Mouse (Mus musculus): ENCODE measurements around the gene Usp53. TPM values are rescaled to one million over a fixed set of nuclear protein-coding genes. Genes with fewer than 3 reads are reported as not detected.
A peak's percentile ranks its signal among the peaks of the same experiment; 100 is the strongest.

Usp53 gene
- polyA plus RNA-seq, 1 experiment from 2014 or later = 10.3 TPM

- H3K4me2 ChIP-seq = no peak overlapping the region
- H3K9me3 ChIP-seq = no peaks in the 10 kb centered on the region
- no peaks in the 10 kb centered on the region for H3K36me3 ChIP-seq
- no peaks in the 10 kb centered on the region for H3K27me3 ChIP-seq
- ATAC-seq (ENCODE audit: insufficient number of reproducible peaks, low FRiP score, low TSS enrichment, low read depth) = no peak
- peaks cover 3% of the 10 kb centered on the region; the same call in 1 of the 2 replicates for H3K4me1 ChIP-seq
- H3K4me3 ChIP-seq = no peak overlapping the region
- H3K27ac ChIP-seq = no peak overlapping the region
- H3K9ac ChIP-seq = no peak overlapping the region
- WGBS = 70% methylated on average over 1 of the region's 1 CpGs
Measured at GRCm38 (mm10) chr3:122986386-122986785, 2.1 kb upstream of the Usp53 start.

- Histone ChIP-seq H3K9ac (peak overlapping the region; percentile 85; the same call in 1 of the 2 replicates), H3K4me1 (peaks cover 3% of the 10 kb centered on the region; the same call in 1 of the 2 replicates), H3K27ac (peak overlapping the region; percentile 97; the same call in 1 of the 2 replicates), H3K4me2 (peak overlapping the region; percentile 41), H3K36me3 (no peaks in the 10 kb centered on the region), H3K27me3 (no peaks in the 10 kb centered on the region), H3K4me3 (peak overlapping the region; percentile 68), H3K9me3 (no peaks in the 10 kb centered on the region)
- WGBS = 10% methylated on average over 13 of the region's 13 CpGs
- ATAC-seq (ENCODE audit: insufficient number of reproducible peaks, low FRiP score, low TSS enrichment, low read depth) = no peak
Measured at GRCm38 (mm10) chr3:122985183-122985944, 1.1 kb upstream of the Usp53 start.

- Histone ChIP-seq H3K9me3 (no peaks in the 10 kb centered on the region), H3K27ac (peak overlapping the region; percentile 91), H3K4me3 (peak overlapping the region; percentile 68), H3K9ac (peak overlapping the region; percentile 62), H3K4me1 (peaks cover 3% of the 10 kb centered on the region; the same call in 1 of the 2 replicates), H3K36me3 (no peaks in the 10 kb centered on the region), H3K4me2 (peak overlapping the region; percentile 66), H3K27me3 (no peaks in the 10 kb centered on the region)
- ATAC-seq (ENCODE audit: insufficient number of reproducible peaks, low FRiP score, low TSS enrichment, low read depth) = 0 out of 2 replicates have a peak, but pooled peaks have one; percentile 2
- under 1% methylated on average over 29 of the region's 30 CpGs for WGBS
Measured at GRCm38 (mm10) chr3:122983849-122984248, 461 bp downstream of the Usp53 start.

- Histone ChIP-seq H3K27me3 (no peaks in the 10 kb centered on the region), H3K4me3 (no peak overlapping the region), H3K9ac (no peak overlapping the region), H3K36me3 (no peaks in the 10 kb centered on the region; the same call in 1 of the 2 replicates), H3K27ac (no peak overlapping the region), H3K4me1 (no peaks in the 10 kb centered on the region), H3K4me2 (no peak overlapping the region), H3K9me3 (no peaks in the 10 kb centered on the region)
- 93% methylated on average over 1 of the region's 1 CpGs for WGBS
- ATAC-seq (ENCODE audit: insufficient number of reproducible peaks, low FRiP score, low TSS enrichment, low read depth) = no peak
Measured at GRCm38 (mm10) chr3:122975964-122976363, 8.3 kb downstream of the Usp53 start.

GRCm38 (mm10) chr3:122975363-122975762 lies 8.9 kb downstream of the Usp53 start:
- WGBS = 74% methylated on average over 4 of the region's 4 CpGs

GRCm38 (mm10) chr3:122974833-122975232 lies 9.5 kb downstream of the Usp53 start:
- H3K9ac ChIP-seq = no peak overlapping the region
- H3K27me3 ChIP-seq = no peaks in the 10 kb centered on the region
- H3K9me3 ChIP-seq = no peaks in the 10 kb centered on the region
- no peak overlapping the region for H3K4me3 ChIP-seq
- H3K4me2 ChIP-seq = no peak overlapping the region
- 90% methylated on average over 3 of the region's 3 CpGs for WGBS
- H3K27ac ChIP-seq = no peak overlapping the region
- no peaks in the 10 kb centered on the region for H3K4me1 ChIP-seq
- ATAC-seq (ENCODE audit: insufficient number of reproducible peaks, low FRiP score, low TSS enrichment, low read depth) = no peak
- no peaks in the 10 kb centered on the region; the same call in 1 of the 2 replicates for H3K36me3 ChIP-seq

More at GRCm38 (mm10) chr3:122975363-122975762, 8.9 kb downstream of the Usp53 start:
- H3K9me3 ChIP-seq = no peaks in the 10 kb centered on the region
- H3K9ac ChIP-seq = no peak overlapping the region
- H3K4me1 ChIP-seq = no peaks in the 10 kb centered on the region
- H3K27ac ChIP-seq = no peak overlapping the region
- H3K36me3 ChIP-seq = no peaks in the 10 kb centered on the region; the same call in 1 of the 2 replicates
- no peak overlapping the region for H3K4me3 ChIP-seq
- H3K27me3 ChIP-seq = no peaks in the 10 kb centered on the region
- ATAC-seq (ENCODE audit: insufficient number of reproducible peaks, low FRiP score, low TSS enrichment, low read depth) = no peak
- H3K4me2 ChIP-seq = no peak overlapping the region

GRCm38 (mm10) chr3:122972126-122972822 lies 12.0 kb downstream of the Usp53 start:
- H3K36me3 ChIP-seq = peaks cover 5% of the 10 kb centered on the region; the same call in 1 of the 2 replicates
- no peaks in the 10 kb centered on the region for H3K4me1 ChIP-seq
- no peak overlapping the region for H3K4me2 ChIP-seq
- ATAC-seq (ENCODE audit: insufficient number of reproducible peaks, low FRiP score, low TSS enrichment, low read depth) = no peak
- no peak overlapping the region for H3K9ac ChIP-seq
- H3K27me3 ChIP-seq = no peaks in the 10 kb centered on the region
- no peak overlapping the region for H3K4me3 ChIP-seq
- WGBS = 50% methylated on average over 3 of the region's 3 CpGs
- no peaks in the 10 kb centered on the region for H3K9me3 ChIP-seq
- H3K27ac ChIP-seq = no peak overlapping the region

- H3K36me3 ChIP-seq = peaks cover 5% of the 10 kb centered on the region; the same call in 1 of the 2 replicates
- no peak for ATAC-seq (ENCODE audit: insufficient number of reproducible peaks, low FRiP score, low TSS enrichment, low read depth)
- no peaks in the 10 kb centered on the region for H3K9me3 ChIP-seq
- 71% methylated on average over 9 of the region's 9 CpGs for whole genome bisulfite sequencing
- no peaks in the 10 kb centered on the region for H3K27me3 ChIP-seq
- no peaks in the 10 kb centered on the region for H3K4me1 ChIP-seq
- no peak overlapping the region for H3K4me2 ChIP-seq
- H3K4me3 ChIP-seq = no peak overlapping the region
- no peak overlapping the region for H3K27ac ChIP-seq
- no peak overlapping the region for H3K9ac ChIP-seq
Measured at GRCm38 (mm10) chr3:122968391-122968790, 15.9 kb downstream of the Usp53 start.

- no peak overlapping the region for H3K4me3 ChIP-seq
- H3K4me1 ChIP-seq = no peaks in the 10 kb centered on the region
- H3K27ac ChIP-seq = no peak overlapping the region
- WGBS = 76% methylated on average over 5 of the region's 5 CpGs
- ATAC-seq (ENCODE audit: insufficient number of reproducible peaks, low FRiP score, low TSS enrichment, low read depth) = no peak
- no peaks in the 10 kb centered on the region for H3K9me3 ChIP-seq
- H3K4me2 ChIP-seq = no peak overlapping the region
- peaks cover 17% of the 10 kb centered on the region for H3K36me3 ChIP-seq
- no peak overlapping the region for H3K9ac ChIP-seq
- no peaks in the 10 kb centered on the region for H3K27me3 ChIP-seq
Measured at GRCm38 (mm10) chr3:122964301-122964700, 20.0 kb downstream of the Usp53 start.

GRCm38 (mm10) chr3:122950129-122950528 lies 34.2 kb downstream of the Usp53 start:
- no peak for ATAC-seq (ENCODE audit: insufficient number of reproducible peaks, low FRiP score, low TSS enrichment, low read depth)
- WGBS = 86% methylated on average over 2 of the region's 2 CpGs
- H3K4me1 ChIP-seq = no peaks in the 10 kb centered on the region

GRCm38 (mm10) chr3:122943387-122943890 lies 40.9 kb downstream of the Usp53 start:
- H3K27me3 ChIP-seq = no peaks in the 10 kb centered on the region
- H3K9me3 ChIP-seq = no peaks in the 10 kb centered on the region
- no peak overlapping the region for H3K4me2 ChIP-seq
- H3K4me1 ChIP-seq = no peaks in the 10 kb centered on the region
- no peak overlapping the region for H3K9ac ChIP-seq
- H3K36me3 ChIP-seq = peaks cover 4% of the 10 kb centered on the region; the same call in 1 of the 2 replicates
- 78% methylated on average over 6 of the region's 6 CpGs for WGBS
- ATAC-seq (ENCODE audit: insufficient number of reproducible peaks, low FRiP score, low TSS enrichment, low read depth) = no peak
- no peak overlapping the region for H3K4me3 ChIP-seq
- H3K27ac ChIP-seq = no peak overlapping the region

More at GRCm38 (mm10) chr3:122950129-122950528, 34.2 kb downstream of the Usp53 start:
- H3K27me3 ChIP-seq = no peaks in the 10 kb centered on the region
- H3K9me3 ChIP-seq = no peaks in the 10 kb centered on the region
- H3K4me3 ChIP-seq = no peak overlapping the region
- no peak overlapping the region for H3K27ac ChIP-seq
- no peak overlapping the region for H3K9ac ChIP-seq
- H3K4me2 ChIP-seq = no peak overlapping the region
- H3K36me3 ChIP-seq = peaks cover 18% of the 10 kb centered on the region; the same call in 1 of the 2 replicates

- Histone ChIP-seq H3K4me3 (no peak overlapping the region), H3K27me3 (no peaks in the 10 kb centered on the region), H3K9ac (no peak overlapping the region), H3K9me3 (no peaks in the 10 kb centered on the region), H3K36me3 (no peaks in the 10 kb centered on the region; the same call in 1 of the 2 replicates), H3K27ac (no peak overlapping the region), H3K4me1 (no peaks in the 10 kb centered on the region), H3K4me2 (no peak overlapping the region)
- WGBS = 69% methylated on average over 2 of the region's 2 CpGs
- no peak for ATAC-seq (ENCODE audit: insufficient number of reproducible peaks, low FRiP score, low TSS enrichment, low read depth)
Measured at GRCm38 (mm10) chr3:122939215-122939614, 45.1 kb downstream of the Usp53 start.
